Mouse (Mus musculus) heart, embryonic 14.5 days (tissue): ENCODE results near the gene Alg1. TPM values are rescaled to one million over a fixed set of nuclear protein-coding genes. Genes with fewer than 3 reads are reported as not detected.

Experiments
- ATAC-seq: fragments of 200-750 bp; cut with Nextera tagmentation; 2 replicates; pipeline ENCODE4 v1.8.0; 2017; ENCODE audit warnings: low read depth, moderate TSS enrichment; ENCODE audit not compliant: insufficient number of reproducible peaks, insufficient read depth, low FRiP score
- H3K27ac ChIP-seq, 2 experiments: fragments of 200-500 bp in 1 of 2; fragments of 300-500 bp in 1 of 2; sonication (generic) in 1 of 2; replicated peaks in 1 of 2; 2 replicates each; pipeline ENCODE4 v1.5.1; 2012 to 2014; ENCODE audit warnings: low read depth in 2 of 2, low read length in 2 of 2, control low read depth in 1 of 2, mild to moderate bottlenecking in 1 of 2, mixed read lengths in 1 of 2; ENCODE audit not compliant: control insufficient read depth in 1 of 2, insufficient read depth in 1 of 2
- H3K27me3 ChIP-seq: fragments of 300-500 bp; sonication (generic); 2 replicates; pipeline ENCODE4 v1.6.1; 2014; ENCODE audit warnings: mild to moderate bottlenecking, low read length, control low read depth; ENCODE audit not compliant: control insufficient read depth, insufficient read depth
- H3K36me3 ChIP-seq: fragments of 300-500 bp; sonication (generic); 2 replicates; pipeline ENCODE4 v1.6.1; 2014; ENCODE audit warnings: mild to moderate bottlenecking, control low read depth, low read length, mixed read lengths; ENCODE audit not compliant: control insufficient read depth, insufficient read depth
- H3K4me1 ChIP-seq, 2 experiments: fragments of 200-500 bp in 1 of 2; fragments of 300-500 bp in 1 of 2; sonication (generic) in 1 of 2; 2 replicates each; pipeline ENCODE4 v1.6.1; 2012 to 2014; ENCODE audit warnings: low read length in 2 of 2, control low read depth in 1 of 2, mixed read lengths in 1 of 2; ENCODE audit not compliant: control insufficient read depth in 2 of 2, insufficient read depth in 2 of 2
- H3K4me2 ChIP-seq: fragments of 300-500 bp; sonication (generic); 2 replicates; pipeline ENCODE4 v1.6.1; 2014; ENCODE audit warnings: mild to moderate bottlenecking, low read length
- H3K4me3 ChIP-seq, 2 experiments: fragments of 200-500 bp in 1 of 2; fragments of 300-500 bp in 1 of 2; sonication (generic) in 1 of 2; 2 replicates each; pipeline ENCODE4 v1.5.1; 2012 to 2014; ENCODE audit warnings: low read length in 2 of 2, mild to moderate bottlenecking in 2 of 2, control low read depth in 1 of 2, low read depth in 1 of 2, moderate library complexity in 1 of 2; ENCODE audit not compliant: control insufficient read depth in 1 of 2, insufficient read depth in 1 of 2
- H3K9ac ChIP-seq: fragments of 300-500 bp; sonication (generic); 2 replicates; pipeline ENCODE4 v1.6.1; 2014; ENCODE audit warnings: mild to moderate bottlenecking, low read length
- H3K9me3 ChIP-seq: fragments of 300-500 bp; sonication (generic); 2 replicates; pipeline ENCODE4 v1.6.1; 2016; ENCODE audit warnings: low read length, control low read depth; ENCODE audit not compliant: control insufficient read depth
- WGBS: fragments of 180-500 bp; shearing (Covaris S2); extraction: QIAGEN DNeasy Blood & Tissue Kit; methylation state at CpG from one replicate; pipeline ENCODE4 v1.1.7; 2014; 5-methylcytosine and 5-hydroxymethylcytosine counted together
- polyA plus RNA-seq: library from polyadenylated mRNA; unstranded; fragments of >200 nt; fragmentation: Nextera tagmentation; extraction: Ambion mirVana; gene quantifications from 2 replicates; pipeline ENCODE4 v1.2.1, GENCODE M21; 2014

Alg1 gene
- polyA plus RNA-seq, 1 experiment from 2014 or later, result 29.5 TPM

GRCm38 (mm10) chr16:5203200-5203599 lies 30.2 kb upstream of the Alg1 start:
- no peak for ATAC-seq
- Histone ChIP-seq H3K36me3 (peaks cover 26% of the 10 kb centered on the region), H3K4me2 (peak overlapping the region; percentile 98), H3K9ac (peak overlapping the region; percentile 77), H3K27me3 (no peaks in the 10 kb centered on the region), H3K9me3 (no peaks in the 10 kb centered on the region), H3K4me1 (peaks cover 6% of the 10 kb centered on the region in 2 experiments; a peak in 2 of 4 replicates), H3K27ac (0 out of 4 replicates have a peak overlapping the region, but pooled peaks of 1 of the 2 experiments have one; percentile 24), H3K4me3 (peak overlapping the region; percentile 87 to 91)
- 2% methylated on average over 36 of the region's 36 CpGs for WGBS

- Histone ChIP-seq H3K27ac (0 out of 4 replicates have a peak within 1 kb of the TSS, but pooled peaks of 1 of the 2 experiments have one; percentile 24), H3K4me1 (peaks cover 6% of the 10 kb centered on the region in 2 experiments; a peak in 2 of 4 replicates)
- 3% methylated on average over 39 of the region's 40 CpGs for WGBS
These were observed 29.6 kb upstream of the Alg1 start, which contains the start of gene Nagpa for GRCm38 (mm10) chr16:5203668-5204433. TSS of gene Nagpa (minus strand) at chr16:5204012.

GRCm38 (mm10) chr16:5205431-5205970 lies 27.9 kb upstream of the Alg1 start:
- no peaks in the 10 kb centered on the region for H3K9me3 ChIP-seq
- no peaks in the 10 kb centered on the region for H3K27me3 ChIP-seq
- H3K36me3 ChIP-seq, result 0 out of 2 replicates have a peak, but pooled peaks cover 5% of the 10 kb centered on the region
- no peak overlapping the region for H3K4me3 ChIP-seq
- H3K9ac ChIP-seq, result no peak overlapping the region
- no peak for ATAC-seq
- H3K27ac ChIP-seq, result no peak overlapping the region
- no peak overlapping the region for H3K4me2 ChIP-seq
- peaks cover 6% of the 10 kb centered on the region in 2 experiments; a peak in 2 of 4 replicates for H3K4me1 ChIP-seq
- WGBS, result 52% methylated on average over 5 of the region's 5 CpGs

More at GRCm38 (mm10) chr16:5203668-5204433, 29.6 kb upstream of the Alg1 start, which contains the start of gene Nagpa:
- H3K9ac ChIP-seq, result peak within 1 kb of the TSS; percentile 77
- H3K9me3 ChIP-seq, result no peaks in the 10 kb centered on the region
- H3K36me3 ChIP-seq, result peaks cover 21% of the 10 kb centered on the region
- no peaks in the 10 kb centered on the region for H3K27me3 ChIP-seq
- peak within 1 kb of the TSS; percentile 98 for H3K4me2 ChIP-seq
- H3K4me3 ChIP-seq, result peak within 1 kb of the TSS; percentile 87 to 91
- ATAC-seq, result peak; percentile 82; the same call in 1 of the 2 replicates

- Histone ChIP-seq H3K27ac (no peak overlapping the region), H3K36me3 (no peaks in the 10 kb centered on the region), H3K27me3 (no peaks in the 10 kb centered on the region), H3K9ac (no peak overlapping the region), H3K4me2 (no peak overlapping the region), H3K9me3 (no peaks in the 10 kb centered on the region), H3K4me3 (no peak overlapping the region), H3K4me1 (peaks cover 6% of the 10 kb centered on the region in 2 experiments; a peak in 2 of 4 replicates)
- 58% methylated on average over 5 of the region's 5 CpGs for WGBS
- no peak for ATAC-seq
These were observed 27.4 kb upstream of the Alg1 start for GRCm38 (mm10) chr16:5206051-5206450.

GRCm38 (mm10) chr16:5210365-5210764 lies 23.1 kb upstream of the Alg1 start:
- Histone ChIP-seq H3K36me3 (no peaks in the 10 kb centered on the region), H3K4me3 (no peak overlapping the region), H3K4me1 (no peaks in the 10 kb centered on the region), H3K9me3 (no peaks in the 10 kb centered on the region), H3K4me2 (no peak overlapping the region), H3K27ac (no peak overlapping the region), H3K27me3 (no peaks in the 10 kb centered on the region), H3K9ac (no peak overlapping the region)
- ATAC-seq, result no peak
- WGBS, result 81% methylated on average over 2 of the region's 2 CpGs

- no peak overlapping the region for H3K4me2 ChIP-seq
- H3K27me3 ChIP-seq, result no peaks in the 10 kb centered on the region
- no peak for ATAC-seq
- H3K27ac ChIP-seq, result no peak overlapping the region
- no peak overlapping the region for H3K9ac ChIP-seq
- no peaks in the 10 kb centered on the region for H3K36me3 ChIP-seq
- H3K9me3 ChIP-seq, result no peaks in the 10 kb centered on the region
- WGBS, result 73% methylated on average over 3 of the region's 3 CpGs
- H3K4me3 ChIP-seq, result no peak overlapping the region
- H3K4me1 ChIP-seq, result peaks cover 0 to 3% of the 10 kb centered on the region in 2 experiments; a peak in 1 of 4 replicates
These were observed 21.3 kb upstream of the Alg1 start for GRCm38 (mm10) chr16:5212150-5212549.

- H3K4me3 ChIP-seq, result no peak overlapping the region
- H3K4me2 ChIP-seq, result no peak overlapping the region
- WGBS, result 81% methylated on average over 2 of the region's 2 CpGs
- no peak overlapping the region for H3K9ac ChIP-seq
- H3K27me3 ChIP-seq, result no peaks in the 10 kb centered on the region
- peaks cover 0 to 4% of the 10 kb centered on the region in 2 experiments; a peak in 1 of 4 replicates for H3K4me1 ChIP-seq
- no peak overlapping the region for H3K27ac ChIP-seq
- H3K9me3 ChIP-seq, result no peaks in the 10 kb centered on the region
- no peak for ATAC-seq
- H3K36me3 ChIP-seq, result no peaks in the 10 kb centered on the region
These were observed 19.3 kb upstream of the Alg1 start for GRCm38 (mm10) chr16:5214126-5214525.
